Mouse (Mus musculus) inflammation-experienced regulatory T-cells, adult 16 weeks (primary cell): ENCODE measurements around the gene Ppa1. TPM values are rescaled to one million over a fixed set of nuclear protein-coding genes. Genes with fewer than 3 reads are reported as not detected.

Experiments used
- polyA plus RNA-seq: library from polyadenylated mRNA; unstranded; fragments of 100-300 nt; shearing (Covaris generic); gene quantifications from one replicate; pipeline ENCODE4 v1.2.1, GENCODE M21; 2017

Gene Ppa1
- 74.4 TPM for polyA plus RNA-seq

DNA sequence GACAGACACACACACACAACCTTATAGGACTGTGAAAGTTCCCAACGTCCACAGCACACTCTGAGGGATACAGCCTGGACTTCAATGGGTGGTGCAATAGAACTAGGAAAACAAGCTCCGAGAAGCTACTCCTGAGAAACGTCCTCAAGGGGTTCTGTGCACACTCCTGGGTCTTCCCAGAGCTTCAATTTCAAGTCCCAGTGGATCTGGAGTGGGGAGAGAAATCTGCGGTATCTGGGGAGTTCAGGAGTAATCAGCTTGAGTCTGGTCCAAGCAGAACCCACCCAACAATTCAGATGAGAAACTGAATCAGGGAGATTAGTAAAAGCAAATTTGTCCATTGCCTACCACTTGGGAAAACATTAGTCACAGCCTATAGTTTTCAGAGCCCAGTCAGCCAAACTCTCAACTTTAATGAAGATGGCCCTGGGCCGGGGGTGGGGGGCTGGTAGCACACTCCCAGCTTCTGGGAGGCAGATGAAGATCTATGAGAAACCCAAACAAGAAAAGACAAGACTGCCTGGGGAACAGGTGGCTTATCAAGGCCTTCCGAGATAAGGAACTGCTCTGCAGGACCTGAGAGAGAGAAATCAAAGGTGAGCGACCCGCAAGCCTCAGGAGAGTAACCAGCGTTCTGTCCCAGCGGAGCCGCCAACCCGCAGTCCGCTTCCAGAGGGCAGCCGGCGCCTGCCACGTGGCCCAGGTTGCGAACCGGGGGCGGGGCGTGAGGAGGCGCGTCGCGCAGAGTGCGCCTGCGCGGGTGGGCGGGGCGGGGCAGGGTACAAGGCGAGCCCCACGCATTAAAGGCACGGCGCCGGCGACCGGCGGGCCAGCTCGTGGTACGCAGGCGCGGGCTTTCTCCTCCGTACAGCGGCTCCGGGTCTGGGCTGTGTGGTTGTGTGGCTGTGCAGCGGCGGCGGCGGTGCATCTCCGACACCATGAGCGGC is at the start of gene Ppa1:
Gene Ppa1 (plus strand): TSS at position 763 of the 947 bp plus-strand sequence.

DNA sequence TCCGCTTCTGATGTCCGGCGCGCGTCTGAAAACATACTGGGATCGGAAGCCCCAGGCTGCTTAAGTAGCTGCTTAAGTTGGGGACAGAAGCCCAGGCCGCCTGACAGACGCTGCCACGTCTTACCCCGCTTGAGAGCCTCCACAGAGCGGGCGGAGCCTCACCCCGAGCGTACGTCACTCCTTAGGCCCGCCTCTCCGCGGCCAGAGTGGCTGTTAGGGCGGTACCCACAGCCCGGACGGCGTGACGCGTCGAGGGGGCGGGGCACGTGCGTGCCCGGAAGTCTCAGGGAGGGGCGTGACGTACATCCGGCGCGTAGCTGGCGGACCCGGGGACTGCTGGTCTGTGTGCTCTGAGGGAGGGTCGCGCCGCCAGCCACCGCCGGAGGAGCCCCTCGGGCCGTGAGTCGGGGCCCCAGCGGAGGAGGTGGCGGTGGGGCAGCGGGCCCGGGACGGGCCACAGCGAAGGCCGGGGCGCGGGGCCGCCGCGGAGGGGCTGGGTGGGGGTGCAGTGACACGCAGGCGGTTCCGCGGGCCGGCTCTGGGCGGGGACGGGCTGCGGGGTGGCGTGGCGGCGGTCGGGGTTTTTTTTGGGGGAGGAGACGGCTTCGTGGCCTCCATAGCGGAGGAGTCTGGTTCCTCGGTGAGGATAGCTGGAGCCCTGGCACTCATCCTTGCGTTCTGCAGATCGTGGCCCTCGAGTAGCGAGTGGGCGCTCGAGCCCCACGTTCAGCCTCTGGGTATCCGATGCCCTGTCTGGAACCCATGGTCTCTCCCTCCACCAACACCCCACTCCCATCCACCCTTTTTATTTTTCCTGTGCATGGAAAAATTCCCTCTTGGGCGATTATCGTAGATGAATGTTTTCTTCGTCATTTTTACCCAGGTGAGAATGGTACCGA is 31.9 kb downstream of the Ppa1 start, which contains the start of gene Sar1a:
Gene Sar1a (plus strand): TSS at position 285 of the 899 bp plus-strand sequence.

DNA sequence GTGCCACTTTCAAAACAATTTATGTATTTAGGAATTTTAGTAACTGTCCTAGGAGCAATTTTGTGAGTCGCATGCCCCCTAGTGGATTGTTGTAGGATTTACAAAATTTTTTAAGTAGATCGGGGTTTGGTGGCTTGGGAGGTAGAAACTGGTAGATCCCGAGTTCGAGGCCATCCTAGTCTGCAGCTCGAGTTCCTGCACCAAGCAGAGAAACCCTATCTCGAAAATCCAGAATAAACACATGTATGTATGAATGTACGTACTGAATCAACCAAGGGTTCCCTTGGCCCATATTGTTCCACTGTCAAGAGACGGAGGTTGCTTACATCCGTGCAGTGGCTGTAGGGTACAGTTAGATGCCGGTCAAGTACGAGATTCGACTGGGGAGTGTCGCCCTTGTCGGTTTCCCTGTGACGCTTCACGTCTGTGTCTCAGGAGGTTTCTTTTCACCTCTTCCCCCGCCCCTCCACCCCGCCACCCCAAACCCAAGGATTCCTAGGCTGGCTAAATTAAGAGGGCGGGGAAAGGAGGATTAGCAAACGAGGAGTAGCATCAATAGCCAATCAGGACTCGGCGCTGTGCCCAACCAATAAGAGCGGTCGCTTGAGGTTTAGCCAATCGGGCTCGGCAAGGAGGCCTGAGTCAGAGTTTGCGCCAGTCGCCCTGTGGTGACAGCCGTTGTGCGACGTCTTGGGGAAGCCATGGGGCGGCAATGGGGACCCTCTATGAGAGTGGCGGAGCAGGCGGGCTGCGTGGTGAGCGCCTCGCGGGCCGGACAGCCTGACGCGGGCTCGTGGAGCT is 46.7 kb downstream of the Ppa1 start, which contains the start of gene Tysnd1:
Gene Tysnd1 (plus strand): TSS at position 645 of the 801 bp plus-strand sequence.

DNA sequence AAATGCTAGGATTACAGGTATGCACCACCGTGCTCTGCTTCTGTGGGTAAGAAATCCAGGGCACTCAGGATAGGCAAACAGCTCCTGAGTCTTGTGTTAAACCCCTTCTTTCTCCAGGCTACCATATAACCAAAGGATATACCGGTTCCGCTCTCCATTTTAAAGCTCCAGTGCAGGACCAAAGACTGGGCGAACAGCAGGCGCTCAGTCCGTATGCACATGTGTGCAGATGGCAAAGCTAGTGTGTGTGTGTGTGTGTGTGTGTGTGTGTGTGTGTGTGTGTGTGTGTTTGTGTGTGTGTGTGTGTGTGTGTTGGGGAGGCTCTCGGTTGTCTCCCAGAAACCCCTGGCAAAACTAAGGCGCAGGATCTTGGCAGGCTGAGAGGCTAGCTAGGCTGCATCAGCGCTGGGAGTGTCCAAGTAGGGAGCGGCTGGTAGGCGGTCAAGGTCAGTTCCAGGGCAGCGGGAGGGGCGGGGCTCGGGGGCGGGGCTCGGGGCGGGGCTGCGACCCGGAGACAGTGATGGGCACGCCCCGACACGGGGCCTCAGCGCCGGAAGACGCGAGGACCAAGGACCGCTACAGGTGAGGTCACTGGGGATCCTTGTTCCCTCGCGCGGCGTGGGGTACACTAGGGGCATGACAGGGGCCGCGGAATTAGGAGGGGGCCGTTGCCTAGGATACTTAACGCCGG is 66.6 kb downstream of the Ppa1 start, which contains the start of gene Aifm2:
Gene Aifm2 (plus strand): TSS at position 493 of the 691 bp plus-strand sequence.

Other genes with a start within 250 kb of the Ppa1 start
- 0.18 TPM for gene Nodal, start 230.6 kb upstream of the Ppa1 start, polyA plus RNA-seq
- 7.8 TPM for gene Eif4ebp2, start 195.9 kb upstream of the Ppa1 start, polyA plus RNA-seq
- 11.1 TPM for gene Lrrc20, start 172.8 kb upstream of the Ppa1 start, polyA plus RNA-seq
- not detected for gene Npffr1, start 53.1 kb upstream of the Ppa1 start, polyA plus RNA-seq
- gene Sar1a, start 31.7 kb downstream of the Ppa1 start, polyA plus RNA-seq, result 163 TPM
- gene Tysnd1, start 47.0 kb downstream of the Ppa1 start, polyA plus RNA-seq, result 2.6 TPM
- 7.6 TPM for gene Aifm2, start 66.7 kb downstream of the Ppa1 start, polyA plus RNA-seq
- gene H2afy2, start 135.6 kb downstream of the Ppa1 start, polyA plus RNA-seq, result 0.22 TPM